ENCODE assay signal across 14 mouse cellular contexts in genomic region chr17:31502261-31502927, GRCm38 (mm10). TPM values are rescaled to one million over a fixed set of nuclear protein-coding genes. Genes with fewer than 3 reads are reported as not detected.
A peak's percentile ranks its signal among the peaks of the same experiment; 100 is the strongest.
DNase-seq lines count a peak whose midpoint lies in the region; ATAC-seq and TF ChIP-seq lines count a peak whose summit lies in the region.
"Had no signal": no experiment of that assay in that cellular context is flagged by ENCODE, and none has a peak within 500 bp of the region (broad histone marks: within the 10 kb centered on the region; RNA-seq: fewer than 3 reads in every experiment).

No protein-coding gene starts in this region.

- no peak for TF ChIP-seq CTCF in E14TG2a.4 (conservative IDR thresholded peaks at IDR 0.05; ENCODE audit: low read length)

- ATAC-seq in liver, embryonic 15.5 days (ENCODE audit: insufficient read depth), result peak; percentile 83
- ATAC-seq in hindbrain, embryonic 12.5 days (ENCODE audit: low FRiP score), result no peak
- ATAC-seq: forebrain, embryonic 16.5 days had no signal

- no peaks in the 10 kb centered on the region for H3K27me3 ChIP-seq in E14TG2a.4 (ENCODE audit: insufficient read depth, low read length)
- H3K27me3 ChIP-seq in liver, embryonic 15.5 days, result no peaks in the 10 kb centered on the region
- no peaks in the 10 kb centered on the region for H3K27me3 ChIP-seq in hindbrain, embryonic 12.5 days
- H3K27me3 ChIP-seq: midbrain, embryonic 12.5 days had no signal

- H3K4me2 ChIP-seq in liver, embryonic 15.5 days, result peak overlapping the region; percentile 25; the same call in 1 of the 2 replicates
- H3K4me2 ChIP-seq in hindbrain, embryonic 12.5 days (replicated peaks), result no peak overlapping the region
- H3K4me2 ChIP-seq: midbrain, embryonic 12.5 days had no signal

- 35% methylated on average over 12 of the region's 12 CpGs for WGBS in liver, embryonic 15.5 days (ENCODE audit: insufficient replicate concordance)
- WGBS in hindbrain, embryonic 12.5 days, result 94% methylated on average over 12 of the region's 12 CpGs

- peaks cover 80% of the 10 kb centered on the region for H3K4me1 ChIP-seq in E14TG2a.4 (replicated peaks; ENCODE audit: low read depth, low read length)
- H3K4me1 ChIP-seq in liver, embryonic 15.5 days (replicated peaks), result peaks cover 27% of the 10 kb centered on the region
- H3K4me1 ChIP-seq in hindbrain, embryonic 12.5 days, result 0 out of 2 replicates have a peak, but pooled peaks cover 6% of the 10 kb centered on the region

- H3K9me3 ChIP-seq in E14TG2a.4 (ENCODE audit: low read length), result no peaks in the 10 kb centered on the region
- no peaks in the 10 kb centered on the region for H3K9me3 ChIP-seq in liver, embryonic 15.5 days (replicated peaks)
- no peaks in the 10 kb centered on the region for H3K9me3 ChIP-seq in hindbrain, embryonic 12.5 days (replicated peaks)
- H3K9me3 ChIP-seq: hindbrain, embryonic 10.5 days; midbrain, embryonic 12.5 days had no signal

- peak; percentile 59 for DNase-seq in MEL-GATA-1-ER (ENCODE audit: extremely low read depth, low read depth)
- peak; percentile 53 for DNase-seq in kidney, postnatal 14 days
- DNase-seq in urinary bladder, adult 2 months (ENCODE audit: low spot score), result no peak
- no peak for DNase-seq in frontal cortex, postnatal 14 days (ENCODE audit: low spot score in 2 of 2)
- DNase-seq: adrenal gland, adult 2 months; cerebellum, postnatal 36 days; gastrocnemius, adult 2 months; lung, postnatal 36 days had no signal

- H3K36me3 ChIP-seq in E14TG2a.4 (ENCODE audit: insufficient read depth, low read length), result peaks cover 99% of the 10 kb centered on the region
- H3K36me3 ChIP-seq in liver, embryonic 15.5 days (replicated peaks), result peaks cover 92% of the 10 kb centered on the region
- H3K36me3 ChIP-seq in hindbrain, embryonic 12.5 days, result peaks cover 89% of the 10 kb centered on the region

- H3K4me3 ChIP-seq in E14TG2a.4 (replicated peaks; ENCODE audit: low read length), result 0 out of 2 replicates have a peak overlapping the region, but pooled peaks have one; percentile 24
- no peak overlapping the region for H3K4me3 ChIP-seq in liver, embryonic 15.5 days (replicated peaks)
- H3K4me3 ChIP-seq in hindbrain, embryonic 12.5 days, result no peak overlapping the region
- H3K4me3 ChIP-seq: gastrocnemius, adult 2 months; hindbrain, embryonic 10.5 days; midbrain, embryonic 12.5 days had no signal

- H3K27ac ChIP-seq in liver, embryonic 15.5 days (replicated peaks), result peak overlapping the region; percentile 55
- H3K27ac ChIP-seq in hindbrain, embryonic 12.5 days, result no peak overlapping the region
- H3K27ac ChIP-seq: gastrocnemius, adult 2 months; hindbrain, embryonic 10.5 days; midbrain, embryonic 12.5 days had no signal

- H3K9ac ChIP-seq in liver, embryonic 15.5 days, result no peak overlapping the region
- H3K9ac ChIP-seq in hindbrain, embryonic 12.5 days, result no peak overlapping the region
- H3K9ac ChIP-seq: midbrain, embryonic 12.5 days had no signal

RNA-seq across cellular contexts. Expression of gene Wdr4, which starts 17.4 kb away (rescaled TPM):
- polyA plus RNA-seq in liver, embryonic 15.5 days (2015; fragmentation: Nextera tagmentation; extraction: Ambion mirVana), result 21.4 and 23.8 TPM in 2 replicates
- 36.2 and 39.0 TPM in 2 replicates for polyA plus RNA-seq in hindbrain, embryonic 12.5 days (2016; fragmentation: Nextera tagmentation; extraction: Ambion mirVana)
- 20.5 and 26.7 TPM in 2 replicates for polyA plus RNA-seq in urinary bladder, adult 2 months (2012; rRNA removed)

RNA-seq across cellular contexts. Expression of gene Ndufv3, which starts 17.5 kb away (rescaled TPM):
- polyA plus RNA-seq in liver, embryonic 15.5 days (2015; fragmentation: Nextera tagmentation; extraction: Ambion mirVana), result 160 TPM in 2 replicates
- polyA plus RNA-seq in hindbrain, embryonic 12.5 days (2016; fragmentation: Nextera tagmentation; extraction: Ambion mirVana), result 230 and 273 TPM in 2 replicates
- polyA plus RNA-seq in urinary bladder, adult 2 months (2012; rRNA removed), result 219 and 221 TPM in 2 replicates

Comparison
In these comparisons a context has a peak if more than half of its experiments do, and no peak if none do; other contexts are left out.
1. DNase-seq: peak in MEL-GATA-1-ER (single experiment) and kidney, postnatal 14 days (single experiment); none in urinary bladder, adult 2 months (single experiment) and frontal cortex, postnatal 14 days (0 of 2).